Mouse (Mus musculus): ENCODE results near the gene Cdk13. TPM values are rescaled to one million over a fixed set of nuclear protein-coding genes. Genes with fewer than 3 reads are reported as not detected.

Cdk13 gene
- total RNA-seq, 2 experiments from 2014 or later, result 25.2 to 28.1 TPM

- intact Hi-C loops (cut with DNase I), result no loop called here
- no peak for DNase-seq
Observed at GRCm38 (mm10) chr13:17773112-17773511, 31.8 kb downstream of the Cdk13 start.

- DNase-seq, result no peak
- intact Hi-C loops (cut with DNase I), result no loop called here
Observed at GRCm38 (mm10) chr13:17772574-17772973, 32.3 kb downstream of the Cdk13 start.

GRCm38 (mm10) chr13:17762405-17762804, 42.5 kb downstream of the Cdk13 start:
- DNase-seq, result no peak
- intact Hi-C loops (cut with DNase I), result no loop called here

GRCm38 (mm10) chr13:17754997-17755396, 49.9 kb downstream of the Cdk13 start:
- no peak for DNase-seq
- intact Hi-C loops (cut with DNase I), result no loop called here

GRCm38 (mm10) chr13:17728798-17729197, 76.1 kb downstream of the Cdk13 start:
- intact Hi-C loops (cut with DNase I), result no loop called here
- no peak for DNase-seq

- intact Hi-C loops (cut with DNase I), result no loop called here
Observed at GRCm38 (mm10) chr13:17727922-17728321, 77.0 kb downstream of the Cdk13 start.

GRCm38 (mm10) chr13:17717357-17717756, 87.5 kb downstream of the Cdk13 start:
- DNase-seq, result no peak
- intact Hi-C loops (cut with DNase I), result no loop called here

More at GRCm38 (mm10) chr13:17727922-17728321, 77.0 kb downstream of the Cdk13 start:
- no peak for DNase-seq

GRCm38 (mm10) chr13:17708784-17709311, 96.0 kb downstream of the Cdk13 start:
- intact Hi-C loops (cut with DNase I), result no loop called here
- no peak for DNase-seq

- DNase-seq, result no peak
- intact Hi-C loops (cut with DNase I), result no loop called here
Observed at GRCm38 (mm10) chr13:17705188-17705826, 99.6 kb downstream of the Cdk13 start.

GRCm38 (mm10) chr13:17702311-17702710, 102.6 kb downstream of the Cdk13 start:
- intact Hi-C loops (cut with DNase I), result no loop called here
- no peak for DNase-seq

GRCm38 (mm10) chr13:17701322-17701721, 103.6 kb downstream of the Cdk13 start:
- DNase-seq, result no peak
- intact Hi-C loops (cut with DNase I), result no loop called here

- no peak for DNase-seq
- intact Hi-C loops (cut with DNase I), result no loop called here
Observed at GRCm38 (mm10) chr13:17700090-17700715, 104.7 kb downstream of the Cdk13 start.

GRCm38 (mm10) chr13:17695898-17696580, 108.9 kb downstream of the Cdk13 start:
- intact Hi-C loops (cut with DNase I), result loop anchor here (1.0 kb wide), 1 partner anchor 108 kb away; no protein-coding TSS in a partner anchor

GRCm38 (mm10) chr13:17694911-17695699, 109.8 kb downstream of the Cdk13 start, which contains the start of the genes Mplkip and Sugct:
Gene Mplkip, plus strand, starts transcription at chr13:17695192.
Gene Sugct, minus strand, starts transcription at chr13:17695553.
- peak; percentile 100 for DNase-seq
- intact Hi-C loops (cut with DNase I), result loop anchor here (1.0 to 5.0 kb wide), 2 partner anchors 109 to 297 kb away; partner anchors contain the start of gene Yae1d1

More at GRCm38 (mm10) chr13:17695898-17696580, 108.9 kb downstream of the Cdk13 start:
- no peak for DNase-seq

GRCm38 (mm10) chr13:17694414-17694813, 110.5 kb downstream of the Cdk13 start:
- intact Hi-C loops (cut with DNase I), result loop anchor here (5.0 kb wide), 1 partner anchor 298 kb away; the partner anchor contains the start of gene Yae1d1
- DNase-seq, result no peak

GRCm38 (mm10) chr13:17693816-17694215, 111.1 kb downstream of the Cdk13 start:
- intact Hi-C loops (cut with DNase I), result loop anchor here (5.0 kb wide), 1 partner anchor 298 kb away; the partner anchor contains the start of gene Yae1d1
- DNase-seq, result no peak

- DNase-seq, result no peak
- intact Hi-C loops (cut with DNase I), result loop anchor here (5.0 kb wide), 1 partner anchor 301 kb away; the partner anchor contains the start of gene Yae1d1
Observed at GRCm38 (mm10) chr13:17691436-17691835, 113.5 kb downstream of the Cdk13 start.

GRCm38 (mm10) chr13:17690686-17691085, 114.2 kb downstream of the Cdk13 start:
- intact Hi-C loops (cut with DNase I), result loop anchor here (5.0 kb wide), 1 partner anchor 302 kb away; the partner anchor contains the start of gene Yae1d1
- no peak for DNase-seq

- intact Hi-C loops (cut with DNase I), result no loop called here
- no peak for DNase-seq
Observed at GRCm38 (mm10) chr13:17689461-17689860, 115.4 kb downstream of the Cdk13 start.

- intact Hi-C loops (cut with DNase I), result no loop called here
- no peak for DNase-seq
Observed at GRCm38 (mm10) chr13:17671122-17671521, 133.8 kb downstream of the Cdk13 start.
